Mouse (Mus musculus) testis, adult 2 months (tissue): ENCODE results near the gene Cyct.

Experiments used
- CTCF ChIP-seq: fragments of 200-500 bp; IDR thresholded peaks from 2 replicates; pipeline ENCODE4 v1.5.1; 2012; ENCODE audit warnings: low read depth, mild to moderate bottlenecking, inconsistent platforms, low read length, moderate library complexity; ENCODE audit not compliant: control insufficient read depth, insufficient read depth, insufficient replicate concordance
- POLR2A ChIP-seq: fragments of 200-500 bp; IDR thresholded peaks from 2 replicates; pipeline ENCODE4 v1.6.1; 2012; ENCODE audit warnings: low read depth, mild to moderate bottlenecking, inconsistent platforms, low read length, moderate library complexity; ENCODE audit not compliant: control insufficient read depth

DNA sequence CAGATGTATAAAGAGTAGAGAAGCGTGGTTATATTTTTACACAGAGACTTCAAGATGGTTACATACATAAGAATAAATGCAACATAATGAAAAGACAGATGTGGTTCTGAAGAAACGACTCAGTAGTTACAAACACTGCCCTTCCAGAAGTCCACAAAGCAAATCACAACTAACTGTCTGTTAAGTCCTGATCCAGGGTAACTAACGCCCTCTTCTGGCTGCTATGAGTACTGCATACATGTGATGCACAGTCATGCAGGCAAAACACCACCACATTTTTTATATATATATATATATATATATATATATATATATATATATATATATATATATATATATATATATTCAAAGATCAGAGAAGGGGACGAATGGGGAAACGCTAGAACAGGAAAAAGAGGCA, 25.7 kb downstream of the Cyct start:
- no peak for TF ChIP-seq CTCF
- TF ChIP-seq POLR2A = no peak
